8 mouse cellular contexts compared by ENCODE assay signal in the genomic region with DNA sequence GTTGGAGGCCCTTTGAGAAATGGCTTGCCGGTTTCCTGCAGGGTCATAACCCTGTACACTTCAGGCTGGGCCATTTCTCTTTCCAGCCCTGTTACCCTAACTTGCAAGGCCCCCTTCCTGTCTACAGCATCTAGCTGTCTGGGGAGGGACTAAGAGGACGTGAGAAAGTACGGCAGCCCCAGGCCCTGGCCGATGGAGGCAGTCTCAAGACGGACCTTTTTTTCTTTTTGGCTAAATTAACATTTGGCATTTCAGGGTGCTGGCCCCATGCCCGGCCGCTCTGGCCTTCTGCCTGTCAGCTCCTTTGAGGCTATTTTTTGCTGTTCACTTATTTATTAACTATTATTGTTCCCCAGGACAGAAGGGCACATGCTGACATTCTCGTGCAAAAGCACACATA. TPM values are rescaled to one million over a fixed set of nuclear protein-coding genes. Genes with fewer than 3 reads are reported as not detected.
DNase-seq lines count a peak whose midpoint lies in the region; ATAC-seq lines count a peak whose summit lies in the region.

No protein-coding gene starts in this region.

- no peaks in the 10 kb centered on the region for H3K36me3 ChIP-seq in heart, embryonic 12.5 days

- peaks cover 35% of the 10 kb centered on the region for H3K4me1 ChIP-seq in heart, embryonic 12.5 days (replicated peaks)

- no peak for ATAC-seq in heart, embryonic 12.5 days (ENCODE audit: insufficient number of reproducible peaks, low FRiP score)
- no peak for ATAC-seq in activated CD4-positive, CD25-positive, alpha-beta regulatory T cell, adult 4 months

- H3K27me3 ChIP-seq in heart, embryonic 12.5 days (replicated peaks) = no peaks in the 10 kb centered on the region

- H3K4me3 ChIP-seq in heart, embryonic 12.5 days = no peak overlapping the region

- no peak overlapping the region for H3K27ac ChIP-seq in heart, embryonic 12.5 days (ENCODE audit: poor library complexity, severe bottlenecking)

- no peak overlapping the region for H3K9ac ChIP-seq in heart, embryonic 12.5 days

- WGBS in heart, embryonic 12.5 days = 64% methylated on average over 8 of the region's 8 CpGs

- no peak overlapping the region for H3K4me2 ChIP-seq in heart, embryonic 12.5 days

- no peaks in the 10 kb centered on the region for H3K9me3 ChIP-seq in heart, embryonic 12.5 days (replicated peaks)

- peak; percentile 95 for DNase-seq in heart, adult 11 months
- DNase-seq in Muller cell, postnatal 12 days (ENCODE audit: inconsistent ontology term) = peak; percentile 77
- DNase-seq in cerebellum, adult 9-11 months = peak; percentile 85
- DNase-seq in kidney, adult 8-10 months = peak; percentile 61 to 90
- DNase-seq in right cerebral cortex, postnatal 4 days = peak; percentile 54
- no peak for DNase-seq in left cerebral cortex, adult 11 months (ENCODE audit: low spot score)

RNA-seq across cellular contexts. Expression of gene Adcy5, which starts 24.4 kb away (rescaled TPM):
- 7.8 and 8.3 TPM in 2 replicates for polyA plus RNA-seq in heart, embryonic 12.5 days (2016; fragmentation: Nextera tagmentation; extraction: Ambion mirVana)
- under 1 TPM; 0.19 to 0.22 TPM for polyA plus RNA-seq in activated CD4-positive, CD25-positive, alpha-beta regulatory T cell, adult 4 months (2017; shearing (Covaris generic))
